Mouse (Mus musculus): ENCODE measurements around the gene Plaur.

Plaur gene

GRCm38 (mm10) chr7:24445266-24445926 lies 16.9 kb upstream of the Plaur start:
- DNase-seq (ENCODE audit: low spot score in 2 of 2), result no peak

DNA sequence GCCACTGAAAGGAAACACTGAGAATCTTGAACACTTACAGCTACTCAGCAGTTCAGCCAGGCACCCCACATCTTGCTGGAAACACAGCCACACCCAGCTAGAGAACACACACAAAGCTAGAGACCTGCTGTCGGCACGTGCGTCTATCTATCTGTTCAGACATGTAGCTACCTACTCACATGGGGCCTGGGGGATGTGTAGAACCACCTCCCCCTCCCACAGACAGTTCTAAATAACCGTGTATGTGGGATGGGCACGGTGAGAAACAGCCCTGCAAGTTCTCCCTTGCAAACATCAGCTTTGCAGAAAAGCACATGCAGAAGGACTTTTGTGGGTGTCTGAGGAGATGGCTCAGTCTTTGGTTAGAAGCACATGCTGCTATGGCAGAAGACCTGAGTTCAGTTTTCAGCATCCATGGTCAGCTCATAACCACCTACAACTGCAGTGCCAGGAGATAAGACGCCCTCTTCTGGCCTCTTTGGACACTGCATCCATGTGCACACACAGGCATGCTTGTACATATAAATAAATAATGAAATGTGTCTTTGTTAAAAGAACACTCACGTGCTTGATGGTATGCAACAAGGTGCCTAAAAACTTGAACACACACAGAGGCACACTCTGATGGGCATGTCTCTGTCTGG lies 15.5 kb upstream of the Plaur start:
- DNase-seq (ENCODE audit: low spot score in 2 of 2), result peak; percentile 74 to 76

DNA sequence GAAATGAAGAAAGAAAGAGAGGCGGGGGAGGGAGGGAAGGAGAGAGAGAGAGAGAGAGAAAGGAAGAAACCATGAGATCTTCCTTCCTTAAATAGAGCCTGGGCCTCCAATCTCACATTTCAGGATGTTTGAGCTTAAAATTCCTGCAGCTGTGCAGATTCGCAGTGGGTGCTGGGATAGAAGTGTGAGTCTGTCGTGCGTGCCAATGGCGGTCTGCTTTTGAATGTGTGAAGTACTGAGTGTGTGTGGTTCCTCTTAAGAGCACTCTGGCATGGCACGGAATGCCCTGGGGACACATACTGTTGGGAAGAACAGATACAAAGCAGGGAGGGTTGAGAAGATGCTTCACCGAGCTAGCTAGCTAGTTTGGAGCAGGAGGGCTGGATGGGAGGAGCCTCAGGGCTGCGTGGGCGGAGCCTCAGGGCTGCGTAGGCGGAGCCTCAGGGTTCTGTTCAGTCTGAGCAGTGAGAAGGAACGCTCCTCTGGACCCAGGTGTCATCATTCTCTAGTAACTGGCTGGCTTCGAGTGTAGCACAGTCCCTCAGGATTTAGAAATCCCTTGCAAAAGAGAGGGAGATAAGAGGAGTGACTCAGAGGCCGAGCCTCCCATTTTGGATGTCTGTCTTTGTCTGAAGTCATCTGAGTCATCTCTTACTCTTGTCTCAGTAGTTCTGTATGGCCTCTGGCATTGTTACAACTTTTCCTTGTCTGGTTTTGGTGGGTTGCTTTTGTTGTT lies 13.3 kb upstream of the Plaur start:
- DNase-seq (ENCODE audit: low spot score in 2 of 2), result no peak

DNA sequence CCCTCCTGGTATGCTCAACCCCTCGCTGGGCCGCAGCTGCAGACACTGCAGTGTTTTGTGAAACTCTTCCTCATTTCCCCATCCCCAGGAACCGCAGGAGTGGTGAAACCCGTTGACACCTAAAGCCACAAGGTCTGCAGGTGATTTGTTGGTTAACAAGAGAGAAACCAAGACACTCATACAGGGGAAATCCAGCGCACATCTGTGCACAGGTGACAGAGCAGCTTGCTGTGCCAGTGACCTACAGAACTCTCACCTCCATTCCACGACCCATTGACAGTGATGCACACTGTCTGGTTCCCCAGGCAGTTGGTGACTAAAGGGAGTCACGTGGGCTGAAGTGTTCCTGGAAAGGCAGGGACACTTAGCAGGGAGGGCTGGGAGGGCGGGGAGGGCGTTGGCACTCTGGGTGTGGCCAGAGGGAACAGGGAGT lies 11.7 kb upstream of the Plaur start:
- no peak for DNase-seq (ENCODE audit: low spot score in 2 of 2)

- no peak for DNase-seq (ENCODE audit: low spot score in 2 of 2)
Measured at GRCm38 (mm10) chr7:24451855-24452311, 10.4 kb upstream of the Plaur start, which contains the start of gene Irgc1. Gene Irgc1, minus strand, starts transcription at chr7:24452297.

DNA sequence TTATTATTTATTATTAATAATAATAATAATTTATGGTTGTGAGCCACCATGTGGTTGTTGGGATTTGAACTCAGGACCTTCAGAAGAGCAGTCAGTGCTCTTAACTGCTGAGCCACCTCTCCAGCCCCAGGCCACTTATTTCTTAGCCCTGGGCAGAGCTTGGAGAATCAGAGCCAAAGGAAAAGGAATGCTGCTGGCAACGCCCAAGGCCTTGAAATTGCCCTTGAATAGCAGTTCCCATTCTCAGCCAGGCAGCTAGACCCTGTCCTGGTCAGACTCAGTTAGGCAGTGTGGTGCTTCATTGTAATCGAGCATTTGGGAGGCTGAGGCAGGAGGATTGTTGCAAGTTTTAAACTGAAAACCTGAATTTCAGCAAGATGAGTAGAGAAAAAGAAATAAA lies 8.1 kb upstream of the Plaur start:
- no peak for DNase-seq (ENCODE audit: low spot score in 2 of 2)

DNA sequence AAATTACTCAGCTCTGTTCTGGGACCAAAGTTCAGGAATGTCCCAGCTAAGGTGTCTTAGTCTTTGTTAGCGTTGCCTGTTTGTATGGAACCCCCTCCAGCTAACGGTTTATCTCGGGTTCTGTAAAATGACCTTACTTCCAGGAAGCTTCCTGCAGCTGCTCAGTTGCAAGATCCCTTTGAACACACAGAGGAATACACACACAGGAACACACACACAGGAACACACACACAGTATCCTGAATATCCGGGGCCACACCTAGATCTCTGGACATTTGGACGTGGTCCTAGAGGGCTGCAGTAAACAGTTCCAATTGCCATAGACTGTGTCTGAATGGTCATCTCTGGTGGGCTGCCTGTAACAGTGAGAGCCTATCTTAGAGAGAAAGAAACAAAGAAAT lies 6.6 kb upstream of the Plaur start:
- DNase-seq (ENCODE audit: low spot score in 2 of 2), result no peak

DNA sequence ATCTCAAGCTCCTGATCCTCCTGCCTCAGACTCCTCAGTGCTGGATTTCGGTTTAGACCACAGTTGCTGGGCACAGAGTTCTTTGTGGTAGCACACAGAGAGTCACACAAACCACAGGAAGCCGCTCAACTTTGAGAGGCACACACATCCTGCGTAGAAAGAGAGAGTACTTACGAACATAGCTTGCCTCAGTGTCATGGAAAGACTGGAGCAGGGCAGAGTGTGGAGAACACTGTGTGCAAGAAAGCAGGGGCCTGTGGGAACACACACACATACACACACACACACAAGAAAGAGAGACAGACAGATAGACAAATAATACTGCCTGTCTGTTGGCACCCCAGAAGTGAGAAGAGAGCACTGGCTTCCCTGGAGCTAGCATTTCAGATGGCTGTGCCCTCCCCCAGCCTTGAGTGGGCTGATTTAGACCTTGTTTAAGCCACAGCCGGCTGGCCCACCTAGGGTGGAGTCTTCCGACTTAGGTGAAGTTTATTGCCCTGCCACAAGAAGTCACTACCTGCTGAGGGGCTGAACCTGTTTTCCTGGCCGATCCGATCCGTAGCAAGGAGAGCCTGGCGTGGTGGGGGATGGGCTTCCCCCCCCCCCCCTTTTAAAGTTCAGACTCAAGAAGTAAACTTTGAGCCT lies 4.4 kb upstream of the Plaur start:
- no peak for DNase-seq (ENCODE audit: low spot score in 2 of 2)

GRCm38 (mm10) chr7:24459440-24459839 lies 2.8 kb upstream of the Plaur start:
- no peak for DNase-seq (ENCODE audit: low spot score in 2 of 2)

GRCm38 (mm10) chr7:24459843-24460242 lies 2.4 kb upstream of the Plaur start:
- no peak for DNase-seq (ENCODE audit: low spot score in 2 of 2)

- DNase-seq (ENCODE audit: low spot score in 2 of 2), result no peak
Measured at GRCm38 (mm10) chr7:24461376-24462051, 770 bp upstream of the Plaur start.

GRCm38 (mm10) chr7:24466835-24467234 lies 4.6 kb downstream of the Plaur start:
- no peak for DNase-seq (ENCODE audit: low spot score in 2 of 2)

DNA sequence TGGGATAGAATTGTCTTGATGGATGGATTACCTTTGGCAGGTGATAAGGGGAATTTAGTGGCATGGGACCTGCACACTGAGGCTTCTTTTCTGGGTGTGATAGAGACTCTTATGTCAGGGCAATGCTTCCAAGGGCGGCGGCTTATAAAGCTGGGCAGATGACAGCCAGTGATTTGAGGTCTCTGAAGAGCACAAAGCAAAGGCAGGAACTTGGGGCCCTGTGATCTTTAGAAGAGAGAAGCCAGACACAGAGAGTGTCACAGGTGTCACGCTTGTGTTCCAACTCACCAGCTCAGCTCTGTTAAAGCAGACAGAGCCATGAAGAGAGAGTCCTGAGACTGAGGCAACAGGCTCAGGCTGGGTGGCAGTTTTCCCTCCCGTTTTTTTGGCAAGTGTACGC lies 5.6 kb downstream of the Plaur start:
- no peak for DNase-seq (ENCODE audit: low spot score in 2 of 2)

DNA sequence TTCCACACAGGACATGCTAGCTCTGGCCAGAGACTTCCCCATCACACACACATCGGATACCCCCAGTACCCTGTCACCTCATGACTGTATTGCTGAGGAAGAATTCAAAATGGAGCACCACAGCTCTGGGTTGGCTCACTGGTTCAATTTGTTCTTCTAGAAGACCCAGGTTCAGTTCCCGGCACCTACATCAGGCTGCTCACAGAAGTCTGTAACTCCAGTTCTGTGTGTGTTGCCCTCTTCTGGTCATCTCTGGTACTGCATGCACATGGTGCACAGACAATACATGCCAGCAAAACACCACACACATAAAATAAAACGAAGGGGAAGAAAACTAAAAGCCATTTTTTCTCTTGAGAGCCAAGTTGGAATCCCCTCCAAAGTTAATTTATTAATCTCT lies 6.8 kb downstream of the Plaur start:
- no peak for DNase-seq (ENCODE audit: low spot score in 2 of 2)

DNA sequence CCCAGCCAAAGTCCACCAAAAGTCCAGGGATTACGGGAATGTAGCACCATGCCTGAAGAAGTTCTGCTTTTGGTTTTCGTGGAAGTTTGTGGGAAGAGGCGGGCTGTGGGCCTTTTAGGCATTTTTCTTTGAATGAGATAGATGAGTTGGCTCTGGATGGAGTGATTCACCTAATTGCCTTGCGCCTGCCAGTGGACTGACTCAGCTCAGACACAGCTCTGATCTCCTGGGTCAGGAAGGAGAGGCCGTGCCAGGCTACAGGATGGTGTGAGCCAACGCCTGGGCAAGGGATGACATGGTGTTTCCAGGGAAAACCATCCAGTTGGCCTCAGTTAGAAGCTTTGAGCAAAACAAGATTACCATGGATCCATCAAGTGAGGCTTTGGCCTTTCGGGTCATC lies 8.1 kb downstream of the Plaur start:
- no peak for DNase-seq (ENCODE audit: low spot score in 2 of 2)

- peak in 1 of 2 experiments; percentile 13 for DNase-seq (ENCODE audit: low spot score in 2 of 2)
Measured at GRCm38 (mm10) chr7:24472442-24472841, 10.2 kb downstream of the Plaur start.

- DNase-seq (ENCODE audit: low spot score in 2 of 2), result peak in 1 of 2 experiments; percentile 26
Measured at GRCm38 (mm10) chr7:24472937-24473336, 10.7 kb downstream of the Plaur start.

DNA sequence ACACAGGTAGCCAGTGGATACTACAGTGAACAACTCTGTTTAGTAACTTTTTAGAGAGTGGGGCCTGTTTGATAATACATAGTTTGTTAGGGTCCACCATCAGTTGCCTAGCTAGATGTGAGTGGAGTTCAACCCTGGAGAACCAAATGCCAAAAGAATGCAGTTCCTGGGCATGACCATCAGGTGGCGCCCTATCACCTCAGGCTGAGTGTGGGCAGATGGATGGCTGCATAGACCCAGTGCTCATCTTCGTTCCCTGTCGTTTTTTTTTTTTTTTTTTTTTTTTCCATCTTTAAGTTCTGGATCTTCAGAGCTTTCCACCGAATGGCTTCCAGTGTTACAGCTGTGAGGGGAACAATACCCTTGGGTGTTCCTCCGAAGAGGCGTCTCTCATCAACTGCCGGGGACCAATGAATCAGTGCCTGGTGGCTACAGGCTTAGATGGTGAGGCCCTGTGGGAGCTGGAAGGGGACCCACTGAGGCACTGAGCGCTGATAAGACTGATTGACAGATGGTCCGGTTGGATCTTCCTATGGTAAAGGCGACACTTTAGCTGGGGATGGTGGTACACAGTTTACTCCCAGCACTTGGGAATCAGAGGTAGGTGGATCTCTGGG lies 11.7 kb downstream of the Plaur start:
- peak in 1 of 2 experiments; percentile 74 for DNase-seq (ENCODE audit: low spot score in 2 of 2)

DNA sequence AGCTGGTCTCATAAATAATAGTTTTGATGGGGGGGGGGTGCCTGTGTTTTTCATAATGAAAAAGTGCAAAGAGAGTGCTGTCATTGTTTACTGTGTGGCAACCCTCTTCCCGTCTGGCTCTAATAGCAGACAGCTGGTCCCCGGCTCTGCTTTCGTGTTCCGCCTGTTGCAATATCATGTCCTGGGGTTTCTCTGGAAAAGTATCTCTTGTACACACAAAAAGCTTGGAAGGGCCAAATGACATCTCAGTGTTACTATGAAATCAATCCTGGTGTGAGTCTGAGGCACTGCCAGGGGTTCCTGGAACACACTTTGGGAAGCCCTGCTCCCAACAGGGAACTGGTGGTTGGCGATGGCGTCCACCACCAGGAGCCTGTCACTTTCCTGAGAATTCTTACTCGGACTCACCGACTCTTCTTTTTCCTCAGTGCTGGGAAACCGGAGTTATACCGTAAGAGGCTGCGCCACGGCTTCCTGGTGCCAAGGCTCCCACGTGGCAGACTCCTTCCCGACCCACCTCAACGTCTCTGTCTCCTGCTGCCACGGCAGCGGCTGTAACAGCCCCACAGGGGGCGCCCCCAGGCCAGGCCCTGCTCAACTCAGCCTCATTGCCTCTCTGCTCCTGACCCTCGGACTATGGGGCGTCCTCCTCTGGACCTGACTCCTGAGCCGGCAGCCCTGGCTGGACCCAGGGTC lies 12.7 kb downstream of the Plaur start:
- DNase-seq (ENCODE audit: low spot score in 2 of 2), result peak in 1 of 2 experiments; percentile 31

- no peak for DNase-seq (ENCODE audit: low spot score in 2 of 2)
Measured at GRCm38 (mm10) chr7:24476338-24476737, 14.1 kb downstream of the Plaur start.

GRCm38 (mm10) chr7:24476856-24477255 lies 14.6 kb downstream of the Plaur start:
- peak in 1 of 2 experiments; percentile 60 for DNase-seq (ENCODE audit: low spot score in 2 of 2)

Measured in left cerebral cortex, adult 9 months (tissue).